Mouse (Mus musculus): ENCODE data around the gene Zfp385c.
A peak's percentile ranks its signal among the peaks of the same experiment; 100 is the strongest.
"Not testable (repeated sequence)": the region's sequence is repeated elsewhere in the genome, so short reads cannot be mapped to it uniquely, and the experiment has no call there.

The Zfp385c gene

GRCm38 (mm10) chr11:100685371-100685770, 6.9 kb downstream of the Zfp385c start:
- DNase-seq, result no peak

- no peak for DNase-seq
Observed at GRCm38 (mm10) chr11:100684084-100684483, 8.2 kb downstream of the Zfp385c start.

GRCm38 (mm10) chr11:100682526-100682925, 9.7 kb downstream of the Zfp385c start:
- no peak for DNase-seq

- DNase-seq, result no peak
Observed at GRCm38 (mm10) chr11:100681826-100682225, 10.4 kb downstream of the Zfp385c start.

GRCm38 (mm10) chr11:100677810-100678209, 14.4 kb downstream of the Zfp385c start:
- DNase-seq, result no peak

GRCm38 (mm10) chr11:100673169-100673568, 19.1 kb downstream of the Zfp385c start:
- no peak for DNase-seq

GRCm38 (mm10) chr11:100671956-100672355, 20.3 kb downstream of the Zfp385c start:
- no peak for DNase-seq

- no peak for DNase-seq
Observed at GRCm38 (mm10) chr11:100671049-100671448, 21.2 kb downstream of the Zfp385c start.

GRCm38 (mm10) chr11:100659806-100660205, 32.4 kb downstream of the Zfp385c start:
- DNase-seq, result no peak

- DNase-seq, result no peak
Observed at GRCm38 (mm10) chr11:100656458-100656857, 35.8 kb downstream of the Zfp385c start.

- DNase-seq, result not testable (repeated sequence)
Observed at GRCm38 (mm10) chr11:100655589-100655988, 36.7 kb downstream of the Zfp385c start.

- no peak for DNase-seq
Observed at GRCm38 (mm10) chr11:100651748-100652147, 40.5 kb downstream of the Zfp385c start.

GRCm38 (mm10) chr11:100651205-100651604, 41.0 kb downstream of the Zfp385c start:
- DNase-seq, result no peak

- no peak for DNase-seq
Observed at GRCm38 (mm10) chr11:100648405-100648804, 43.9 kb downstream of the Zfp385c start.

GRCm38 (mm10) chr11:100646265-100646664, 46.0 kb downstream of the Zfp385c start:
- no peak for DNase-seq

GRCm38 (mm10) chr11:100643612-100644575, 48.4 kb downstream of the Zfp385c start:
- DNase-seq, result no peak

- DNase-seq, result no peak
Observed at GRCm38 (mm10) chr11:100640159-100640906, 51.9 kb downstream of the Zfp385c start.

- no peak for DNase-seq
Observed at GRCm38 (mm10) chr11:100634530-100634929, 57.7 kb downstream of the Zfp385c start.

GRCm38 (mm10) chr11:100628862-100629352, 63.3 kb downstream of the Zfp385c start:
- DNase-seq, result no peak

- DNase-seq, result no peak
Observed at GRCm38 (mm10) chr11:100628056-100628455, 64.2 kb downstream of the Zfp385c start.

GRCm38 (mm10) chr11:100626701-100627195, 65.5 kb downstream of the Zfp385c start:
- peak; percentile 67 for DNase-seq

GRCm38 (mm10) chr11:100625754-100626700, 66.2 kb downstream of the Zfp385c start:
- no peak for DNase-seq

Measured in layer of hippocampus, adult 9-11 months (tissue).